Comparison of ENCODE assay signal across 10 mouse cellular contexts in the genomic region with DNA sequence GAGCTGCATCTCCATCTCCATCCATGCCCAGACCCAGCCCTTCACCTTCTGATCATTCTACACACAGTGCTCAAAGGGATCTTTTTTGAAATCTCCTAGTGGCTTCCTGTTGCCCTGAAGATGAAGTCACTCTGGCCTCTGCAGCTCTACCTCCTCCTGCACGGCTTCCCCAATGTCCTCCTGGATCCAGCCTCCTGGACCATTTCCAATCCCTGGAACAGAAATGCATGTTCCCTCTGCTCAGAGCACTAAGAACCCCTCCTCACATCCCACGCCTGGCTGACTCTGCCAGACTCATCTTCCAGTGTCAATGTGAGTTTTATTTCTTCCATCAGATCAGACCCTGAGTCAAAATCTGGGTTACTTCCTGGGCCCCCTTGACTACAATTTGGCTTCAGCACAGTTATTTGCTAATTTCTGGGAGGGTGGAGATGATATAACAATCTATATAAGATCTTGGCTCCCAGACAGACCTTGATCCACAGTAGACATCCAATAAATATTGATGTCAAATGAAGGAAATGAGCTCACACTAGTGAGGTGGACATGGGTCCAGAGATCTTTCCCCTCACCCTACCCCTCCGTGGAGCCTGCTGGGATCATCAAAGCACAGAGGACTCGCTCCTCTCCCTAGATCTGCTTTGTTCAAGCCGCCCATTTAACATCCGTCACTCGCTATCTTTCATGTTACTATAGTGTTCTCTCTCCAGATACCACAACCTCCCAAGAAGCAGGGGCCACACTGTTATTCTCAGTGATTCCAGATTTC. TPM values are rescaled to one million over a fixed set of nuclear protein-coding genes. Genes with fewer than 3 reads are reported as not detected.
DNase-seq lines count a peak whose midpoint lies in the region; TF ChIP-seq lines count a peak whose summit lies in the region.
"Had no signal": no experiment of that assay in that cellular context is flagged by ENCODE, and none has a peak within 500 bp of the region (broad histone marks: within the 10 kb centered on the region; RNA-seq: fewer than 3 reads in every experiment).

No protein-coding gene starts in this region.

- no peak for TF ChIP-seq CTCF in lung, adult 2 months (IDR thresholded peaks at IDR 0.05; ENCODE audit: insufficient read depth, low read length)
- no peak for TF ChIP-seq CTCF in gastrocnemius, adult 2 months (IDR thresholded peaks at IDR 0.05)

- peaks cover 10% of the 10 kb centered on the region for H3K4me1 ChIP-seq in lung, adult 2 months (ENCODE audit: control insufficient read depth, insufficient read depth, low read length)

- no peak for TF ChIP-seq POLR2A in lung, adult 2 months (IDR thresholded peaks at IDR 0.05; ENCODE audit: borderline replicate concordance, extremely low read depth, low read depth, low read length)

- intact Hi-C loops in gastrocnemius, adult 2 months (cut with DNase I) = no loop called here

- DNase-seq in adrenal gland, postnatal 14 days = peak; percentile 22
- DNase-seq in adrenal gland, adult 2 months = no peak
- DNase-seq in lung, adult 18-20 months = peak; percentile 17 to 49
- DNase-seq in lung, adult 2 months = no peak
- peak; percentile 49 for DNase-seq in gastrocnemius, adult 2 months
- peak; percentile 26 to 33 for DNase-seq in lung, postnatal 4 days
- no peak for DNase-seq in urinary bladder, adult 18-20 months (ENCODE audit: low spot score in 2 of 2)
- no peak for DNase-seq in thymus, postnatal 36 days
- DNase-seq: thymus, adult 2 months had no signal

- peak overlapping the region; percentile 58 for H3K27ac ChIP-seq in gastrocnemius, adult 2 months
- H3K27ac ChIP-seq: heart, embryonic 15.5 days had no signal

- H3K4me3 ChIP-seq in lung, adult 2 months (replicated peaks; ENCODE audit: extremely low read depth, low read depth, low read length) = no peak overlapping the region
- H3K4me3 ChIP-seq in gastrocnemius, adult 2 months = no peak overlapping the region
- H3K4me3 ChIP-seq: heart, embryonic 15.5 days had no signal

- 49% methylated on average over 7 of the region's 7 CpGs for WGBS in lung, adult 2 months

RNA-seq across cellular contexts. Expression of a gene that starts 10.8 kb away (rescaled TPM):
- 15.7 and 20.2 TPM in 2 replicates for total RNA-seq in adrenal gland, postnatal 14 days (2021)
- 10 to 100 TPM in 1 of 2 experiments, 1 to 10 TPM in 1; 9.4 to 14.4 TPM for total RNA-seq in adrenal gland, adult 2 months (2021)
- polyA plus RNA-seq in adrenal gland, adult 2 months (2012; rRNA removed) = 0.51 and 0.81 TPM in 2 replicates
- polyA plus RNA-seq in lung, adult 2 months (2012; rRNA removed) = 3.3 and 7.6 TPM in 2 replicates
- 1 to 10 TPM; 5.4 to 5.6 TPM for total RNA-seq in gastrocnemius, adult 2 months (2021)

RNA-seq across cellular contexts. Expression of a gene that starts 25.2 kb away (rescaled TPM):
- 18.8 and 20.5 TPM in 2 replicates for total RNA-seq in adrenal gland, postnatal 14 days (2021)
- 10 to 100 TPM in 1 of 2 experiments, 1 to 10 TPM in 1; 10.0 to 18.3 TPM for total RNA-seq in adrenal gland, adult 2 months (2021)
- 30.3 and 50.1 TPM in 2 replicates for polyA plus RNA-seq in adrenal gland, adult 2 months (2012; rRNA removed)
- 60.6 and 73.7 TPM in 2 replicates for polyA plus RNA-seq in lung, adult 2 months (2012; rRNA removed)
- total RNA-seq in gastrocnemius, adult 2 months (2021) = 1 to 10 TPM; 4.0 to 4.7 TPM

RNA-seq across cellular contexts. Expression of a gene that starts 40.9 kb away (rescaled TPM):
- 73.6 and 85.1 TPM in 2 replicates for total RNA-seq in adrenal gland, postnatal 14 days (2021)
- total RNA-seq in adrenal gland, adult 2 months (2021) = 10 to 100 TPM; 58.6 to 63.1 TPM
- 4.7 and 4.8 TPM in 2 replicates for polyA plus RNA-seq in adrenal gland, adult 2 months (2012; rRNA removed)
- polyA plus RNA-seq in lung, adult 2 months (2012; rRNA removed) = 30.9 and 46.5 TPM in 2 replicates
- 10 to 100 TPM; 15.0 to 23.0 TPM for total RNA-seq in gastrocnemius, adult 2 months (2021)

Comparison
In these comparisons a context has a peak if more than half of its experiments do, and no peak if none do; other contexts are left out.
1. DNase-seq: peak in adrenal gland, postnatal 14 days (single experiment), lung, adult 18-20 months (2 of 2), gastrocnemius, adult 2 months (single experiment) and lung, postnatal 4 days (2 of 2); none in adrenal gland, adult 2 months (single experiment), lung, adult 2 months (single experiment), urinary bladder, adult 18-20 months (0 of 2) and thymus, postnatal 36 days (0 of 2).